Mouse (Mus musculus) kidney, postnatal 0 days (tissue): Measurements from ENCODE around the gene Eed. TPM values are rescaled to one million over a fixed set of nuclear protein-coding genes. Genes with fewer than 3 reads are reported as not detected.
A peak's percentile ranks its signal among the peaks of the same experiment; 100 is the strongest.

Source experiments
- ATAC-seq: fragments of 200-750 bp; cut with Nextera tagmentation; replicated peaks from 2 replicates; pipeline ENCODE4 v1.8.0; 2017; ENCODE audit warnings: low read depth, moderate number of reproducible peaks, moderate TSS enrichment, moderate library complexity; ENCODE audit not compliant: low FRiP score
- DNase-seq: peaks from one replicate; pipeline ENCODE4 v3.0.0-alpha.2; 2016; ENCODE audit warnings: low spot score
- H3K27ac ChIP-seq: fragments of 300-500 bp; sonication (generic); 2 replicates; pipeline ENCODE4 v1.5.1; 2014; ENCODE audit warnings: mild to moderate bottlenecking
- H3K27me3 ChIP-seq: fragments of 300-500 bp; sonication (generic); 2 replicates; pipeline ENCODE4 v1.6.1; 2014; ENCODE audit warnings: low read length, mixed read lengths; ENCODE audit not compliant: insufficient read depth
- H3K36me3 ChIP-seq: fragments of 300-500 bp; sonication (generic); 2 replicates; pipeline ENCODE4 v1.6.1; 2014; ENCODE audit warnings: low read length, mixed read lengths; ENCODE audit not compliant: insufficient read depth
- H3K4me1 ChIP-seq: fragments of 300-500 bp; sonication (generic); replicated peaks from 2 replicates; pipeline ENCODE4 v1.6.1; 2014; ENCODE audit warnings: antibody characterized with exemption, low read length, mixed read lengths; ENCODE audit not compliant: insufficient read depth
- H3K4me2 ChIP-seq: fragments of 300-500 bp; sonication (generic); 2 replicates; pipeline ENCODE4 v1.6.1; 2014; ENCODE audit warnings: mild to moderate bottlenecking, low read length, moderate library complexity, mixed read lengths
- H3K4me3 ChIP-seq: fragments of 300-500 bp; sonication (generic); replicated peaks from 2 replicates; pipeline ENCODE4 v1.5.1; 2014; ENCODE audit warnings: low read depth, low read length
- H3K9ac ChIP-seq: fragments of 300-500 bp; sonication (generic); 2 replicates; pipeline ENCODE4 v1.6.1; 2014; ENCODE audit warnings: low read depth, low read length
- H3K9me3 ChIP-seq: fragments of 300-500 bp; sonication (generic); replicated peaks from 2 replicates; pipeline ENCODE4 v1.6.1; 2016; ENCODE audit warnings: low read length, inconsistent platforms, mixed read lengths
- CTCF ChIP-seq: IDR thresholded peaks from 2 replicates; pipeline ENCODE4 v1.5.1; 2016; ENCODE audit warnings: antibody characterized with exemption, low read depth, mild to moderate bottlenecking, moderate library complexity
- WGBS: fragments of 180-500 bp; shearing (Covaris S2); extraction: QIAGEN DNeasy Blood & Tissue Kit; methylation state at CpG from one replicate; pipeline ENCODE4 v1.1.7; 2014; 5-methylcytosine and 5-hydroxymethylcytosine counted together
- polyA plus RNA-seq: library from polyadenylated mRNA; unstranded; fragments of >200 nt; fragmentation: Nextera tagmentation; extraction: Ambion mirVana; gene quantifications from 2 replicates; pipeline ENCODE4 v1.2.1, GENCODE M21; 2015

Eed gene
- polyA plus RNA-seq, 1 experiment from 2014 or later, result 54.3 TPM

DNA sequence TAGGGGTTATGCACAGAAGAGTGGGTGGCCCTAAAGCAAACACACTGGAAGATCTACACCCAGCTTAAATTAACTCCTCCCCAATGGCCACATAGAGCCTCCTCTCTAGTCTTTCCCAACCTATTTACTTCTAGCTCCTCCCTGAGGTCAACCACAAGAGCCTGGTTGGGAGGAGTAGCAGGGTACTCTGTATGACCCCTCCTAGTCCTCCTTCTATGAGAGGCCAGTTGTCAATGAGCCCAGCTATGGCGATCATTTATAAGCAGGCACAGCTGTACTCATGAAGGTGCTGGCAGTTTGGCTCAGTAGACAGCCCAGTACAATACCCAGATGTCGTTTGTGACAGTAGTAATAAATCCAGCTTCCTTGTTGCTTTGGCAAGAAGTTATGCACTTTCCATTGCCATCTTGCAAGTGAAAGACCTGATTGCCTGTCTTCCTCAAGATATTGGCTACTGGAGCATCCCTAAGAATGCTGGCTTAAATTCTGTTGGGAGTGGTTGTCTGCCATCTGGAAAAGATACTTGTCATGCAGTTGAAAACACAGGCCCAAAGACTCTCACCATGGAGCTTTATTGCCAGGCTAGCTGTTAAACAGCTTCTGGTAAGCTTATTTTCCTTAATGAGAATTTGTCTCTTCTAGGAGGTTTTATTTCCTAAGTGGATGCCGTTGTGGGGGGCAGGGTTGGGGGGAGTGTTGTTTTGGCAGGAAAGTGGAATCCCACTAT lies 67.2 kb downstream of the Eed start:
- no peaks in the 10 kb centered on the region for H3K4me1 ChIP-seq
- DNase-seq, result no peak
- no peak overlapping the region for H3K27ac ChIP-seq
- no peaks in the 10 kb centered on the region for H3K27me3 ChIP-seq
- H3K4me2 ChIP-seq, result no peak overlapping the region
- no peak overlapping the region for H3K9ac ChIP-seq
- peaks cover 3% of the 10 kb centered on the region; the same call in 1 of the 2 replicates for H3K36me3 ChIP-seq
- no peaks in the 10 kb centered on the region for H3K9me3 ChIP-seq
- TF ChIP-seq CTCF, result no peak
- 76% methylated on average over 3 of the region's 3 CpGs for WGBS
- ATAC-seq, result no peak
- H3K4me3 ChIP-seq, result no peak overlapping the region

DNA sequence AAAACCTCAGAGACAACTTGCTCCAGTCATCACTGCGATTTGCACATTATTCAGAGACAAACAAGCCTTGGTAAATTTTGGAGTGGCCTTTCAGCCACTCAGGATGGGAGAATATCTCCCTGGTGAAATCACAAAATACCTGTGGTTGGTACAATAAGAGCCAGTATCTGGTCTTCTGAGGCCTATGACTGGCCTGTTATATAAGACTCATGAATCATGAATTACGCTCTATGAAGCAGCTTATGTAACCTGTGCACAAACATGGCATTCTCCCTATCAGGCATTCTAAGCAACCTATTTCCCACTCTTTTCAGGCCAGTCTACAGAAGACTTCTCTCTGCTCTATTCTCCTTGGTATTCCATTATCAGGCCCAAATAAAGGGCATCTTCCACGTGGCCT lies 68.4 kb downstream of the Eed start:
- no peaks in the 10 kb centered on the region for H3K9me3 ChIP-seq
- no peak overlapping the region for H3K4me3 ChIP-seq
- no peak overlapping the region for H3K27ac ChIP-seq
- no peak overlapping the region for H3K4me2 ChIP-seq
- H3K4me1 ChIP-seq, result no peaks in the 10 kb centered on the region
- H3K36me3 ChIP-seq, result peaks cover 3% of the 10 kb centered on the region; the same call in 1 of the 2 replicates
- no peaks in the 10 kb centered on the region for H3K27me3 ChIP-seq
- DNase-seq (no peak), ATAC-seq (no peak)
- TF ChIP-seq CTCF, result no peak
- 93% methylated on average over 3 of the region's 3 CpGs for WGBS
- no peak overlapping the region for H3K9ac ChIP-seq

DNA sequence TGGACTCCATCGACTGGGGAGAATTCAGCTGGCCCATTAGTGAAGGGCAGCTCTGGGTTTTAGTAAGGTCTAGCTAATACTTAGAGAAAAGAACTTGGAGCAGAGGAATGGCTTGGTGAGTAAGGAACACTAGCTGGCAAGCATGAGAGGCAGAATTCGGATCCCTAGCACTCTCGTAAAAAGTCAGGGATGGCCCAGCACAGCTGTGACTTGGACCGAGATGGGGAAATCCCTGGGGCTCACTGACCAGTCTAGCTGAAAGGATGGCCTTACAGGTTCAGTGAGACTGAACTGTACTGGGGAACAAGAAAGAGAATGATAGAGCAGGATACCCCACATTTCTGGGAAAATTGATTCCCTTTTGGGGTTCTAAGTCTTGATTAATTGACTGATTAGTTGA lies 71.1 kb downstream of the Eed start:
- no peak for TF ChIP-seq CTCF
- 72% methylated on average over 4 of the region's 4 CpGs for WGBS
- H3K4me2 ChIP-seq, result no peak overlapping the region
- no peaks in the 10 kb centered on the region for H3K4me1 ChIP-seq
- H3K9me3 ChIP-seq, result no peaks in the 10 kb centered on the region
- H3K36me3 ChIP-seq, result no peaks in the 10 kb centered on the region
- no peak overlapping the region for H3K27ac ChIP-seq
- no peak overlapping the region for H3K4me3 ChIP-seq
- H3K9ac ChIP-seq, result no peak overlapping the region
- ATAC-seq (no peak), DNase-seq (no peak)
- H3K27me3 ChIP-seq, result no peaks in the 10 kb centered on the region

DNA sequence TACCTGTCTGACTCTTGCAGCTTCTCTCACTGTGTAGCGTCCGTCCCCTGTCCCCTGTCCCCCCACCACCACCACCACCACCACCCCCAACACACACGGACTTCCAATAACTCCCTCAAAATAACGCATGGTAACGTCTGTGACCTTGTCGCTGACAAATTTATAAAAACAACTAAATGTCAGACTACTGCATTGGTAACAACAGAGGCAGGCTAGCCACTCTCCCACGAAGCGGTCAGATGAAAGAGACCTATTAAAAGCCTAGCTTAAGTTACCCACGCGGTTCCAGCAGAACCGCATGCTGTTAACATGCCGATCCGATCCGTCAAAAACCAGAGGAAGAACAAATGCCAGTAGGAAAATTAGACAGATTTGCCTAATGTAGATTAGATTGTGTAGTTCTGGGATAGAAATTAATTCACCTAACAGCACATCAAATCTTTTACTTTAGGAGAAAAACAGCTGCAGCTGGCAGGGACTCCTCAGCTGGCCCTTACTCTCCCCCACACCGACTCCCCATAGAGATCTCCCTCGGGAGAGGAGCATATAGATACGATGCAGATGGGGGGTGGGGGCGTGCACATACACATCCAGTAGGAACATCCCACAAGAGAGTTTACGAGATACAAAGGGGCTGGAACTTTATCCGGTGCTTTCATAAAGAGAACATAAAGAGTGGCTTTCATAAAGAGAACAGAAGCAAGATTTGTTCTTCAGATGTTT lies 71.7 kb downstream of the Eed start:
- DNase-seq, result peak; percentile 19
- H3K27me3 ChIP-seq, result no peaks in the 10 kb centered on the region
- H3K4me2 ChIP-seq, result no peak overlapping the region
- ATAC-seq, result no peak
- H3K27ac ChIP-seq, result no peak overlapping the region
- no peaks in the 10 kb centered on the region for H3K9me3 ChIP-seq
- no peak overlapping the region for H3K9ac ChIP-seq
- no peaks in the 10 kb centered on the region for H3K4me1 ChIP-seq
- H3K4me3 ChIP-seq, result no peak overlapping the region
- 49% methylated on average over 20 of the region's 20 CpGs for WGBS
- no peaks in the 10 kb centered on the region for H3K36me3 ChIP-seq
- no peak for TF ChIP-seq CTCF

DNA sequence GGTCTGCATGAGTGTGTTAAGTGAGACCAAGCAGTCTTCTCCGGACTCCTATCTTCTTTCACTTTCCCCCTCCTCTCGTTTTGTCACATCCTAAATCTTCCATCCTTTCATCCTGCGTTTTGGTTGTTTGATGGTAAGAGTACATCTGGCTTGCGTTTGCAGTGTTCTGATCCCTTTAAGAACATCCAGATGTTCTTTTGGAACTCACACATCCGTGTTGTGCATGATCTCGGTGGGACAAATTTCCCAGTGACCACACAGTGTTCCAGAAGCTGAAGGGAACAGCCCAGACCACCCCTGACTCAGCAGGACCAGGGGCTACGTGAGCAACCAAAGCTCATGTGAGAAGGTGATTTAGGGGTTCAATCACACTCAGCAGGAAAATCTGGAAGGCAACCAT lies 72.4 kb downstream of the Eed start:
- 44% methylated on average over 7 of the region's 7 CpGs for WGBS
- H3K27me3 ChIP-seq, result no peaks in the 10 kb centered on the region
- TF ChIP-seq CTCF, result no peak
- H3K9me3 ChIP-seq, result no peaks in the 10 kb centered on the region
- H3K4me2 ChIP-seq, result no peak overlapping the region
- no peak for ATAC-seq
- no peaks in the 10 kb centered on the region for H3K4me1 ChIP-seq
- H3K9ac ChIP-seq, result no peak overlapping the region
- DNase-seq, result no peak
- H3K27ac ChIP-seq, result no peak overlapping the region
- H3K4me3 ChIP-seq, result no peak overlapping the region
- H3K36me3 ChIP-seq, result no peaks in the 10 kb centered on the region

DNA sequence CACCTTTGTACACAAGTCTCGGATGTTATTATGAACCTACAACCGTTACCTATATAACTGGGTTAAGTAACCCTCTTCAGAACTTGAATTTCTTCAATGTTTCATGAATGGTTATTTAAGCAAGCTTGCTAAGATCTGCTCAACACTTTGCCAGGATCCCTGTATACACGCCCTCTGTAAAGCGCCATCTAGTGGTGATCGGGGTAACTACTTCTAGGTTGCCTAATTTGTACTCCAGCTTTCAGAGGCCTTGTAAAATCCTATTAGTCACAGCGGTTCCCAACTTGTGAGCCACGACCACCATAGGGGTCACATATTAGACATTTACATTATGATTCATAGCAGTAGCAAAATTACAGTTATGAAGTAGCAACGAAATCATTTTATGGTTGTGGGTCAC lies 72.8 kb downstream of the Eed start:
- DNase-seq (peak; percentile 89), ATAC-seq (0 out of 2 replicates have a peak, but pooled peaks have one; percentile 50)
- Histone ChIP-seq H3K4me2 (no peak overlapping the region), H3K4me3 (no peak overlapping the region), H3K4me1 (no peaks in the 10 kb centered on the region), H3K27me3 (no peaks in the 10 kb centered on the region), H3K9ac (no peak overlapping the region), H3K9me3 (no peaks in the 10 kb centered on the region), H3K36me3 (no peaks in the 10 kb centered on the region), H3K27ac (no peak overlapping the region)
- peak; percentile 96 for TF ChIP-seq CTCF
- 24% methylated on average over 8 of the region's 8 CpGs for WGBS

Other genes with a start within 250 kb of the Eed start
- gene Ccdc81, start 77.4 kb downstream of the Eed start, polyA plus RNA-seq, result 0.09 and 0.21 TPM in 2 replicates
- gene Hikeshi, start 39.8 kb downstream of the Eed start, polyA plus RNA-seq, result 138 and 145 TPM in 2 replicates
- gene Picalm, start 149.2 kb upstream of the Eed start, polyA plus RNA-seq, result 48.2 and 48.6 TPM in 2 replicates